Mouse (Mus musculus) midbrain, embryonic 16.5 days (tissue): ENCODE data around the gene Poc5. TPM values are rescaled to one million over a fixed set of nuclear protein-coding genes. Genes with fewer than 3 reads are reported as not detected.

Experiments used
- ATAC-seq: fragments of 200-750 bp; cut with Nextera tagmentation; 2 replicates; pipeline ENCODE4 v1.8.0; 2017; ENCODE audit warnings: moderate TSS enrichment
- H3K27ac ChIP-seq: fragments of 300-500 bp; sonication (generic); 2 replicates; pipeline ENCODE4 v1.5.1; 2014; ENCODE audit warnings: mild to moderate bottlenecking, low read length, mixed read lengths
- H3K27me3 ChIP-seq: fragments of 300-500 bp; sonication (generic); 2 replicates; pipeline ENCODE4 v1.6.1; 2014; ENCODE audit warnings: low read depth, low read length, mixed read lengths; ENCODE audit not compliant: control insufficient read depth, insufficient read depth
- H3K36me3 ChIP-seq: fragments of 300-500 bp; sonication (generic); 2 replicates; pipeline ENCODE4 v1.6.1; 2014; ENCODE audit warnings: mild to moderate bottlenecking, low read length, moderate library complexity, mixed read lengths; ENCODE audit not compliant: control insufficient read depth, insufficient read depth
- H3K4me1 ChIP-seq: fragments of 300-500 bp; sonication (generic); 2 replicates; pipeline ENCODE4 v1.6.1; 2014; ENCODE audit warnings: mild to moderate bottlenecking, low read length, mixed read lengths; ENCODE audit not compliant: control insufficient read depth, insufficient read depth
- H3K4me2 ChIP-seq: fragments of 300-500 bp; sonication (generic); 2 replicates; pipeline ENCODE4 v1.6.1; 2014; ENCODE audit warnings: mild to moderate bottlenecking, low read length, mixed read lengths
- H3K4me3 ChIP-seq: fragments of 300-500 bp; sonication (generic); 2 replicates; pipeline ENCODE4 v1.5.1; 2014; ENCODE audit warnings: low read depth, mild to moderate bottlenecking, low read length, moderate library complexity, mixed read lengths
- H3K9ac ChIP-seq: fragments of 300-500 bp; sonication (generic); 2 replicates; pipeline ENCODE4 v1.6.1; 2014; ENCODE audit warnings: low read depth, low read length, mixed read lengths
- H3K9me3 ChIP-seq: fragments of 300-500 bp; sonication (generic); replicated peaks from 2 replicates; pipeline ENCODE4 v1.6.1; 2014; ENCODE audit warnings: mild to moderate bottlenecking, low read length, mixed read lengths; ENCODE audit not compliant: control insufficient read depth, poor library complexity, severe bottlenecking
- WGBS: fragments of 180-500 bp; shearing (Covaris S2); extraction: QIAGEN DNeasy Blood & Tissue Kit; methylation state at CpG from one replicate; pipeline ENCODE4 v1.1.7; 2014; 5-methylcytosine and 5-hydroxymethylcytosine counted together
- polyA plus RNA-seq: library from polyadenylated mRNA; unstranded; fragments of >200 nt; fragmentation: Nextera tagmentation; extraction: Ambion mirVana; gene quantifications from 2 replicates; pipeline ENCODE4 v1.2.1, GENCODE M21; 2015

The Poc5 gene
- polyA plus RNA-seq, 1 experiment from 2014 or later: 19.2 TPM

- Histone ChIP-seq H3K36me3 (peaks cover 6% of the 10 kb centered on the region), H3K9ac (no peak overlapping the region), H3K4me1 (no peaks in the 10 kb centered on the region), H3K9me3 (no peaks in the 10 kb centered on the region), H3K4me3 (no peak overlapping the region), H3K27me3 (no peaks in the 10 kb centered on the region), H3K27ac (no peak overlapping the region), H3K4me2 (no peak overlapping the region)
- no peak for ATAC-seq
Observed at GRCm38 (mm10) chr13:96421230-96421629, 33.1 kb downstream of the Poc5 start.

- WGBS: 92% methylated on average over 12 of the region's 12 CpGs
- no peak overlapping the region for H3K27ac ChIP-seq
- no peaks in the 10 kb centered on the region for H3K27me3 ChIP-seq
- H3K9me3 ChIP-seq: no peaks in the 10 kb centered on the region
- no peak overlapping the region for H3K4me3 ChIP-seq
- no peak overlapping the region for H3K9ac ChIP-seq
- H3K4me2 ChIP-seq: no peak overlapping the region
- H3K36me3 ChIP-seq: no peaks in the 10 kb centered on the region
- no peaks in the 10 kb centered on the region for H3K4me1 ChIP-seq
- no peak for ATAC-seq
Observed at GRCm38 (mm10) chr13:96424496-96425274, 36.6 kb downstream of the Poc5 start.

- H3K9me3 ChIP-seq: no peaks in the 10 kb centered on the region
- H3K36me3 ChIP-seq: no peaks in the 10 kb centered on the region
- no peak overlapping the region for H3K9ac ChIP-seq
- no peaks in the 10 kb centered on the region for H3K4me1 ChIP-seq
- no peak for ATAC-seq
- no peak overlapping the region for H3K4me2 ChIP-seq
- 52% methylated on average over 3 of the region's 3 CpGs for WGBS
- H3K4me3 ChIP-seq: no peak overlapping the region
- H3K27me3 ChIP-seq: no peaks in the 10 kb centered on the region
- H3K27ac ChIP-seq: no peak overlapping the region
Observed at GRCm38 (mm10) chr13:96426044-96426443, 38.0 kb downstream of the Poc5 start.

GRCm38 (mm10) chr13:96428531-96428930 lies 40.4 kb downstream of the Poc5 start:
- H3K9ac ChIP-seq: no peak overlapping the region
- no peaks in the 10 kb centered on the region for H3K4me1 ChIP-seq
- H3K4me2 ChIP-seq: no peak overlapping the region
- 72% methylated on average over 5 of the region's 5 CpGs for WGBS
- H3K4me3 ChIP-seq: no peak overlapping the region
- H3K27me3 ChIP-seq: no peaks in the 10 kb centered on the region
- H3K36me3 ChIP-seq: no peaks in the 10 kb centered on the region
- no peaks in the 10 kb centered on the region for H3K9me3 ChIP-seq
- H3K27ac ChIP-seq: no peak overlapping the region
- no peak for ATAC-seq

- Histone ChIP-seq H3K9ac (no peak overlapping the region), H3K4me2 (no peak overlapping the region), H3K27ac (no peak overlapping the region), H3K9me3 (no peaks in the 10 kb centered on the region), H3K4me1 (0 out of 2 replicates have a peak, but pooled peaks cover 4% of the 10 kb centered on the region), H3K4me3 (no peak overlapping the region), H3K27me3 (no peaks in the 10 kb centered on the region), H3K36me3 (no peaks in the 10 kb centered on the region)
- ATAC-seq: peak; percentile 85
- WGBS: 41% methylated on average over 12 of the region's 12 CpGs
Observed at GRCm38 (mm10) chr13:96431595-96432156, 43.6 kb downstream of the Poc5 start.

GRCm38 (mm10) chr13:96432376-96432811 lies 44.3 kb downstream of the Poc5 start:
- no peaks in the 10 kb centered on the region for H3K36me3 ChIP-seq
- no peaks in the 10 kb centered on the region for H3K9me3 ChIP-seq
- H3K4me3 ChIP-seq: no peak overlapping the region
- WGBS: 54% methylated on average over 2 of the region's 3 CpGs
- no peak for ATAC-seq
- H3K4me1 ChIP-seq: 0 out of 2 replicates have a peak, but pooled peaks cover 4% of the 10 kb centered on the region
- no peaks in the 10 kb centered on the region for H3K27me3 ChIP-seq
- no peak overlapping the region for H3K4me2 ChIP-seq
- H3K27ac ChIP-seq: no peak overlapping the region
- no peak overlapping the region for H3K9ac ChIP-seq

GRCm38 (mm10) chr13:96433041-96433440 lies 44.9 kb downstream of the Poc5 start:
- whole genome bisulfite sequencing: 94% methylated on average over 6 of the region's 6 CpGs
- ATAC-seq: no peak
- Histone ChIP-seq H3K9me3 (no peaks in the 10 kb centered on the region), H3K27me3 (no peaks in the 10 kb centered on the region), H3K4me3 (no peak overlapping the region), H3K27ac (no peak overlapping the region), H3K36me3 (no peaks in the 10 kb centered on the region), H3K4me1 (0 out of 2 replicates have a peak, but pooled peaks cover 4% of the 10 kb centered on the region), H3K4me2 (no peak overlapping the region), H3K9ac (no peak overlapping the region)

GRCm38 (mm10) chr13:96433648-96434190 lies 45.6 kb downstream of the Poc5 start:
- no peak for ATAC-seq

GRCm38 (mm10) chr13:96434899-96435331 lies 46.8 kb downstream of the Poc5 start:
- no peak overlapping the region for H3K9ac ChIP-seq
- H3K9me3 ChIP-seq: no peaks in the 10 kb centered on the region
- no peak for ATAC-seq
- 0 out of 2 replicates have a peak, but pooled peaks cover 4% of the 10 kb centered on the region for H3K4me1 ChIP-seq
- H3K4me2 ChIP-seq: no peak overlapping the region
- H3K27me3 ChIP-seq: no peaks in the 10 kb centered on the region
- no peaks in the 10 kb centered on the region for H3K36me3 ChIP-seq
- 69% methylated on average over 5 of the region's 5 CpGs for WGBS
- H3K27ac ChIP-seq: no peak overlapping the region
- no peak overlapping the region for H3K4me3 ChIP-seq

More at GRCm38 (mm10) chr13:96433648-96434190, 45.6 kb downstream of the Poc5 start:
- Histone ChIP-seq H3K9me3 (no peaks in the 10 kb centered on the region), H3K9ac (no peak overlapping the region), H3K27me3 (no peaks in the 10 kb centered on the region), H3K4me1 (0 out of 2 replicates have a peak, but pooled peaks cover 4% of the 10 kb centered on the region), H3K36me3 (no peaks in the 10 kb centered on the region), H3K4me3 (no peak overlapping the region), H3K4me2 (no peak overlapping the region), H3K27ac (no peak overlapping the region)
- WGBS: 81% methylated on average over 11 of the region's 11 CpGs
